Mouse (Mus musculus) CH12F3 (cell line): ENCODE data around the gene Slain2.
"Not testable (repeated sequence)": the region's sequence is repeated elsewhere in the genome, so short reads cannot be mapped to it uniquely, and the experiment has no call there.

Source experiments
- in situ Hi-C: fragments of 300-500 bp; cut with MboI; formaldehyde crosslinking; loops from 2 replicates; pipeline ENCODE4 v1.14.3; 2020; ENCODE audit warnings: low sequenced_read_pairs

Gene Slain2

DNA sequence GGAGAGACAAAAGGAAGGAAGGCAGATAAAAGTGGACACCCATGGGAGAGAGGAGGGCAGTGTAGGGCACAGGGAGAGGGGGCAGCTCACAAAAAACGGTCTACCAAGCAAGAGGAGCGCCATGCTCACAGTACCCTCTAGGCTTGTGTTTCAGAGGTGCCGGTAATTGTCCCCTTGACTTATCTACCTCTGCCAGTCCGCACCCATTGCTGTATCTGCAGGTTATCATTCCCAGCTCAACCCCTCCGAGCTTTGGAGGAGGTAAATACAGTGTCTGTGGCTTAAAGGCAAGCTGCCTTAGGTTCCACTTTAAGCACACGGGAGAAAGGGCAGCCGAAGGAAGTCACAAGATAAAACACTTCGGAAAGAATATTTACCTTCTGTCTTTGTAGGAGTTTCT lies 14.8 kb upstream of the Slain2 start:
- in situ Hi-C loops: no loop called here

DNA sequence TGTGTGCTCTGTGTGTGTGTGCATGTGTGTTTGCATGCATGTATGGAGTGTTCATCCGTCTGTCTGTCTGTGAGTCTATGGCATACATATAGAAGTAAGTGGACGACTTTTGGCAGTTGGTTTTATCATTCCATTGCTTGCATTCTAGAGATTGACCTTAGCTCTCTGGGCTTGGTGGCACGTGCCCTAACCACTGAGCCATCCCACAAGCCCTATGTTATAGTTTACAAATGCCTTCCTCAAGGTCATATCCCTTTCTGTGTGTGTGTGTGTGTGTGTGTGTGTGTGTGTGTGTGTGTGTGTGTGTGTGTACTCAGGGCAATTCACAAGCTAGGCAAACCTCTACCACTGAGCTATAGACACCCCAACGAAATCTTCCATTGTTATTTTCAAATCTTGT lies 12.2 kb upstream of the Slain2 start:
- in situ Hi-C loops: no loop called here

DNA sequence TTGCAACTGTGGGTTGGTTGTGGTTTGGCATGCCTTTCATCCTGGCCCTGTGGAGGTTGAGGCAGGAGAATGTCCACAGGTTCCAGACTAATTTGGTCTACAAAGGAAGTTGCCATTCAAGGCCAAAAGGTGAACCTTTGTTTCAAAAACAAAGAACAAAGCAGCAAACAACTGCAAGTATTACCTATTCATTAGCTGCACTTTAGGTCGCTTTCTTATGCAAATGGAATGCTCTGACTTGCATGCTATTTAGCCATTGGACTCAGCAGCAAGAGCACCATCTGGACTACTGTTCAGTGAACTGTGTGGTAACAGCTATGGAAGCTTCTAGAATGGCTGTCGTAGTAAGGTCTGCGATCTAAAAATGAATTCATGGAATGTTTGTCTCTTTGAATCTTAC lies 11.8 kb upstream of the Slain2 start:
- in situ Hi-C loops: no loop called here

DNA sequence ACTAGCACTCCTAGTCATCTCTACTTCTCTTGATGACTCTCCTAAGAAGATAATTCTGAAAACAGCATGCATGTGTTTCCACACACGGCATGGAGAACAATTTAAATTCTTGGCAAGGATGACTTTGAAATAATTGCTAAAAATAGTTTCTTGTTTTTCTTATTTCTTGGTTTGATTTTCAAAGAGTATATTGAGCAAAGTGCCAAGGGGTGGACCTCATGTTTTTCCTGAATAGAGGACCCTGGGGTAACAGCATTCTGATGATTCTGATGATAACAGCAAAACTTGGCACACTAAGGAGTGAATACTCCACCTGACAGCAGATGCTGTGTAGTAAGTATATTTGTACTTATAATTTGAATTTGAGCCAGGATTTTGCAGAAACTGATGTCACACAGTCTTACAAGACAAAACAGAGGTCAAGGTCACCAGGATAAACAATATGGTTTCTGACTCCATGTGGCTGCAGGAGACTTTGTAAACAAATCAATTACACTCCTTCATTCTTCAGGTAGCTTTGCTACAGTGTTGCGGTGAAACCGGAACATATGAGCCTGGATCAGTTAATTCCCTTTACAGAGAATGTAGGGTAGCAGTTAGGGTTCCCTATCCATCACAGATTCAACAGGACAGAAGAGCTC lies 11.1 kb upstream of the Slain2 start:
- in situ Hi-C loops: no loop called here

DNA sequence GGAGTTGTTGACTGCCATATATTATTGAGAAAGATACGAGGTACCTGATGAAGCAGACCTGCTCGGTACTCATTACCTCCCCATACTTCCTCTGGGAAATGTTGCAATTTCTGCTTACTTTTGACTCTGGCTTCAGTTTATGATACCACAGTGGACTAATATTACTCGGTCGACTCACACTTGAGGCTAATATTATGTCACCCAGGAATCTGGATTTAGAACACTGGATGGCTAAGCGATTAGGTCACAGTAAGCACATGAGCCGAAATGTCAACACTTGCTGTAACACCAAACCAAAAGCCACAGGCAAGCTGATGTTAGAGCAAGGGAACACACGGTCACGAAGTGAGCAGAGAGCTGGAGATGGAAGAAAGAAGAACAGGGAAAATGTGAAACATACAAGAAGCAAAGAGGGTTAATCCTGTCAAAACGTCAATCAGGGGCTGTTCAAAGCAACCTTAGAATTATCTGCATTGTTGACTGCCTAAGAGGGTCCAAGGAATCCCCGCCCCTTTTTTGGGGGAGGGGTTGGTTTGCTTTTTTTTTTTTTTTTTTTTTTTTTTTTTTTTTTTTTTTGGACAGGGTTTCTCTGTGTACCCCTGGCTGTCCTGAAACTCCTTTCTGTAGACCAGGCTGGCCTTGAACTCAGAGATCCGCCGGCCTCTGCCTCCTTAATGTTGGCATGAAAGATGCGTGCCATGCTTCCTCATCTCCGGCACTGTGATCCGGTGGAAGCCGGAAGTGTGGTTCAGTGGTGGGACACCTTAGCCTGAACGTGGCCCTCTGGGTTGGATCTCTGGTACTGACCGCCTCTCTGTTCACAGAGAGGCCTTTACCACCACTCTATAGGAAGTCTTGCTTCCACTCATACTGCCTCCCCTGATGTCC lies 9.0 kb upstream of the Slain2 start:
- in situ Hi-C loops: no loop called here

DNA sequence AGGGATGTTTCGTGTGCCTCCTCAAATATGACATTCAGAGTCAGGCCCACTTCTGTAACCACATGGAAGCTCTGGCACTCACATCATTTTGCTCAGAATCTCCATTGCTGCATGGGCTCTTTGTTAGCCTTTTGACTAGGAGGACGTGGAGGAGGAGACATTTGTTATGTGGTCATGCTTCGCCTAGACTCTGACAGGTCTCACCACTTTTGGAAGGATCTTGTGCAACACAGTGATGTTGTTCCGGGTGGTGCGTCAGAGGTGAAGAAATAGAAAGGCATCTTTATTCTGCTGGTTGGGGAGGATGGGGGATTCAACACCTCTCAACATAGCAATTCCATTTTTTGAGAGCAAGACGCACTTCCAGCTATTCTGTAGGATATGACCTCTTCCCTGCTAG lies 6.7 kb upstream of the Slain2 start:
- in situ Hi-C loops: no loop called here

DNA sequence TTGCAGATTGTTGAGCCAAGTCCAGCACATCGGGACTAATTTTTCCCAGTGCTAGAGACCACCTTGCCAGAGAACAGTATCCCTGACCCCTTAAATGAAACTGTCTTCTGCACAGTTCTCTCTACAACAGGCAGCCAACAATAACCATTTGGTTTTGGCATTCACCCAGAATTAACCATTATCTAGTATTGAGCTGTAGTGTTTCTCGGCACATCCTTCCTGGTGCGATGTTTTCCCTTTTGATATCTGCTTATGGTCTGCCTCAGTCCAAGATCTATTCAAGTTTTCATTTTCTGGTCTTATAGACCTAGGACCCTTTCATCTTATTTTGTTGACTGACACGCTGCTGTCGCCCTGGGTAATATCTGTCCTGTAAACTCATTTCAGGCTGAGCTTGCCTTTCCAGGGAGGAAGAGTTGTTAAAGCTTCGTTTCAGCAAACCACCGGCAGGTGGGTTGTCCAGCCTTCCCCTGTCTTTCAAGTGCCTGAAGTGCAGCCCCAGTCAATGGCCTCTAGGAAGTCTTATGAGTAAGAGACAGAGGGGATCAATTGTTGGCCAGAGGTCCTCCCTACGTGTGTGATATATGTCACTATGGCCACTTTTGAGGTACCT lies 5.7 kb upstream of the Slain2 start:
- in situ Hi-C loops: no loop called here

DNA sequence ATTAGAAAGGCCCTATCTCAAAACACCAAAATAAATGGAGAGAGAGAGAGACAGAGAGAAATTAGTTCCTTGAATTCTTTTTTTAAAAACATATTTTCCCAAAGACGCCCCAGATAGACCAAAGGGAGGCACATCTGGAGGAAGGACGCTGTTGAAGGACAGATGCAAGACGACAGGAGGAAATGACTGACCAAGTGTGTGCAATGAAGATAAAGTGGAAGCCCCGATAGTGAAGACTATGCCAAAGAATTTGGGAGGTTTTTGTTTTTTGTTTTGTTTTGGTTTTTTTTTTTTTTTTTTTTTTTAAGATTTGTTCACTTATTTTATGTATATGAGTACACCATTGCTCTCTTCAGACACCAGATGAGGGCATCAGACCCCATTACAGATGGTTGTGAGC lies 4.7 kb upstream of the Slain2 start:
- in situ Hi-C loops: no loop called here

DNA sequence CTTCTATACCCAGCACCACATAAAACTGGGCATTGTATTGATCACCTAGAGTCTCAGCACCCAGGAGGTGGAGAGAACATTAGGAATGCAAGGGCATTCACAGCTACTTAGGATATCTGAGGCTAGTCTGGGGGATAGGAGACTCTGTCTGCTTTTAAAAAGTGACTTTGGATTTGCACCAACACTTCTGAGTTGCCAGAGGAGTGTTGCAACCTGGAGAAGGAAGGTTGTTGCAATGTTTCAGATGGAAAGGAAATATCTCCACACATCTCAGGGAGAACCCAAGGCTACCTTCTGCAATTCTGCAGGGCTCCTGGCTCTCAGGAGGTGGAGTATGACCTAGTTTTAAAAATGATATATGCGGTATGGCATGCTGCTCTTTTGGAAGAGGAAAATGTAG lies 3.7 kb upstream of the Slain2 start:
- in situ Hi-C loops: no loop called here

DNA sequence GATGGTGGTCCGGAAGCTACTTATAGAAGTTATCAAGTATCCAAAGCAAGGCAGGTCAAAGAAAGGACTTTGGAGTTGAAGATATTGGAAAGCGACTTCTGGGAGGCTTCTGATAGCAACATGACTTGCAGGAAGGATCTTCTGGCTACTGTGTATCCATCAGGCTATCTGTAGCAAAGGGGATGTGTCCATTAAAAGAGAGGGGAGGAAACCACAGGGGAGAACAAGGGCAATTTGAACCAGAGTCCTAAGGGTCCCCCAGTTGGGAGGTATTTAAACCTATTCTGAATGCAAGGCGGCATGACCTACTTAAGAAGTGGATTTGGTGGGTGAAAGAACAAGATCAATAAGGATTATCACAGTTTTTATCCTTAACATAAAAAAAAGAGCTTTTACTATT lies 2.8 kb upstream of the Slain2 start:
- in situ Hi-C loops: no loop called here

DNA sequence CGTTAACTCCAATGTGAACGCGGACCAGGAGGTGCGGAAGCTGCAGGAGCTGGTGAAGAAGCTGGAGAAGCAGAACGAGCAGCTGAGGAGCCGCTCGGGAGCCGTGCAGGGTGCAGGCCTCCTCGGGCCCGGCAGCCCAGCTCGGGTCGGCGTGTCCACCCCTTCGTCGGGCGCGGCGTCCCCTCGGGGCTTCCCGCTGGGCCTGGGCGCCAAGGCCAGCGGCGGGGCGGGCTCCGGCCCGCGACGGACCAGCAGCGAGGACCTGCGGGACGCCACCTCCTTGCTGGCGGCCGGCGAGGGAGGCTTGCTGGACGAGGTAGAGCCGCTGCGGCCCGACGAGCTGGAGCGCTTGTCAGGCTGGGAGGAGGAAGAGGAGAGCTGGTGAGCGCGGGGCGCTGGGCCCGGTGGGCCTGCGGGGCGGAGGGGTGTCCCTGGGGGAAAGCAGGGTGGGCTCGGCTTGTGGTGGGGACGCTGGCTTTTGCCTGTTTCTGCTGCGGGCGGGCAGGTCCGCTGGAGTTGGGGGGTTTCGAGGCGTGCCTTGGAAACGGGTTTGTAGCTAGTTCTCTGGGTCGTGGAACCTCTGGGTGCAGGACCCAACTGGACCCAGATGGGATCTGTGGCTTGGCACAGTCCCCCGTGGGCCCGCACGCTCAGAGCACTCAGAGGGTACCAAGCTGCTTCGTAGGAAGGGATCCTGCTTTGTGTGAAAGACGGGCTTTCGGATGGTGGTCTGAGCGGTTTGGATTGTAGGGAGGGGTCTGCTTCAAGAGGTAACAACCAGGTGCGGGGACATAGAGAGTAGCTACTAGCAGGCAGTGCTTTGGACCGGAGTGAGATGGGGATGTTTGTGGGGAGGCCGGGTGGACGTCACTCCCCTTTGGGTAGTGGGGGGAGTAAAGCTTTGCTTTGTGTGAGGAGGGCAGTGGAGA lies 793 bp downstream of the Slain2 start:
- in situ Hi-C loops: no loop called here

DNA sequence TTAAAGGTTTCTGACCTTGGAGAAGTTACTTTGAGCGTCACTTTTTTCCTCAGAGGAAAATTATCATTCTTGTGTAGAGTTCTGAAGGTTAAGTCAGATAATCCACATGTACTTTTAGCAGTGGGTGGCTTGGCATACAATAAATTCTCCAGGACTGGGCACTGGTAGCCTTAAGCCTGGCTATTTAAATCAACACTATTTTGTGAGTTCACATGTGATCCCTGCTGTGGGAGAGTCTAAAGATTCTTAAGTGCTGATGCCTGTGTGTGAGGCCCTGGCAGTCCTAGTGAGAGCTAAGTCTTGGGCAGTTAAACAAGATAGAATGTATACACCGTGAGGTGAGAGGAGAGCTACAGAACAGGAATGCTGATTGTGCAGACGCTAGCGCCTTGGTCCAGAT lies 1.9 kb downstream of the Slain2 start:
- in situ Hi-C loops: no loop called here

DNA sequence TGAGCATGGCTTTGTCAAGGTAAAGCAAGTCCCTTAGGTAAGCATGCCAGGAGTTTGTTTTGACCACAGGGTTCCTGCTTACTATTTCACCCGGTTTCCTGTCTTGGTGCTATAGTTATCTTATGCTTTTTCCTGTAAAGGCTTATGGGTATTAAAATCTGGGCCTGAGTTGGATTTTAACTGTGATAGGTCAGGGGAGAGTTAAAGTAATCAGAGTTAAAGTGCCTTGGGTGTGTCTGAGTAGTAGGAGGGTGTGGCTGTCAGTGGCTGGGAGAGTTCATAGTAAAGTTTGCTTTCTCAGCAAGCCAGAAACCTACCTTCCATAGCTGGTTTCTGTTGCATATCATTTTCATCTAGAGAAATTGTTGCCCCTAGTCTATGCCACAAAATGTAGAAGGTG lies 2.7 kb downstream of the Slain2 start:
- in situ Hi-C loops: no loop called here

DNA sequence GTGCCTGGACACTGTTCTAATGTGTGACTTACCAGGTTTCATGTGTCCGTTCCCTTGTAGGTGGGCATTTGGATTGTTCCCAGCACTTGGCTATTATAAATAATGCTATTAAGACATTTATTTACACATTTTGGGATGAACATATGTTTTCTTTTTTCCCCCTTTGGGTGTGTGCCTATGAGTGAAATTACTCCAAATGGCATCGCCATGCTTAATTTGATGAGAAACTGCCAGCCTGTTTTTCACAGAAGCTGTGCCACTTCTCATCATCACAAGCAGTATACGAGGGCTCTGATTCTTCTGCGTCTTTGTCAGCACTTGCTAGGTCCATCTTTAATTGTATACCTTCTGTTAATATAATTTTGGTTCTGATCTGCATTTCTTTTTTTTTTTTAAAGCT lies 6.3 kb downstream of the Slain2 start:
- in situ Hi-C loops: no loop called here

DNA sequence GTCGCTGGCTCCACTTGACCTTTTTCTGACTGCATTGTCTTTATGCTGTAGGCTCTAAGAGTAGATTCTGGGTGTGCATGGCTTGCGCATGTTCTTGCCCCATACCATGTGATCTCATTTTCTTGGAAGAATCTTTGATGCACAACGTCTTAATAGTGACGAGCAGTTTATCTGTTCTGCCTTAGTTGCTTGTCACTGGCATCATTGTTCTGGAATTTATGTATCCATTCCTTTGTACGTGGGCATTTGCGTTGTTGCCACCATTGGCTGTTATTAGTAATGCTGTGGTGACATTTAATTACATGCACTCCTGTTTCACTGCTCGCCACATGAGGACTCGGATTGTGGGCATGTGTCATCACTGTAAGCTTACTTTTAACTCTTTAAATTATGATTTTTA lies 7.1 kb downstream of the Slain2 start:
- in situ Hi-C loops: no loop called here

DNA sequence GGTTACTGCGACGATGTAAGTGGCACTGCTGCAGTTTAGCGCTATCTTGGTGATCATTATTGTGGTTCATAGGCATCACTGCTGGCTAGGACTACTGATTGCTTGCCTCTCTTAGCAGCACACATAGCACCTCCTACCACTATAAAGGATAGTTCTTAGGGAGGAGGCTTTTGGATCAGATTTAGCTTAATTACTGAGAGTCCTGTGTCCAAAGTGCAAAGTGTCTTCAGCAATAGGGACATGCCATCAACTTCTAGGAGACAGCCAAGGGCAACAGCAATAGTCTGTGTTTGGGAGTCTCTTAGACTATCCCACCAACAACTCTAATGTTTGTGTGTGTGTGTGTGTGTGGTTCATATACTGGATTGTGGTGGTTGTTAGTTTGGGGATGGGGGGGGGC lies 8.7 kb downstream of the Slain2 start:
- in situ Hi-C loops: no loop called here

DNA sequence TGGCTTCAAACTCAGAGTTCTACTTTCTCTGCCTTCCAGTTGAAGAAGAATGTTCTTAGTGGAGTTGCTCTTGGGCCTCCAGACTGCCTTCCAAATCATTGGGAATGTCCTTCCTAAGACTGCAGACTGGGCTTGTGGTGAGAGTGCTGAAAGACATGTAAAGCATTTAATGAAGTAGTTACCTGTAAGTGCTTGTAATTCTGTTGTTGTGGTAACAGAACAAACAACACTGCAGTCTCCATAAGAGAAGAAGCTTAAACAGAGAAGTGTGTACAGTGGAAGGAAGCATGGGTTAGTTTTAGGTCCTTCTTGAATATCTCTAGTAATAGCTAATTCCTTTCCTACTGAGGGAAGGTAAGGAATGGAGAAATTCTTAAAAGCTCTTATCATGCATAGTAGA lies 13.0 kb downstream of the Slain2 start:
- in situ Hi-C loops: no loop called here

DNA sequence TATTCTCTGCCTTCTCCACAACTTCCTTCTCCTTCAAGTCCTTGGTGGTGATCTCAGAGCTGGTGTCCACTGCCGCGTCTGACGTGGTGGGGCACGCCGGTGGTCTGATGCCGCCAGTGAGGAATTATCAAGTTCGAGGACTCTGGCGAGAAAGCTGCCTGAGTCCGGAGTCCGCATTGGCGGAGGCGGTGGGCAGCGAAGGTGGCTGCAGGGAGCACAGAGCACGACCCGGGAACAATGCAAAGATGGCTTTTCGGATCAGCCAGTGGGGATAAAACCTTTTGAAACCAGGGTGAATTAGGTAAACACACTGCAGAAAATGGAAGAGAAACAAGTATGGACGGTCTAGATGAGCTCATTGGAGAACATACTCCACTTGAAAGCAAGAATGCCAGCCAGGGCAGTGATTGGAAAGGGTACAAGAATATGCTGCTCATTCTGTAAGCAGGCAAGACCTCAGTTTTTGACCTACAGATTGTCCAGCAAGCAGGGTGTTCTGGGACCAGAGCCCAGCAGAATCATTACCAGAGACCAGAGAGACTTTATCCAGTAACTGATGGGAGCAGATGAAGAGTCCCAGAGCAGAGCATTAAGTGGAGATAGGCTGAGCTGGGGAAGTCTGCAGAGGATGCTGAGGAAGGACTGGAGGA lies 19.0 kb downstream of the Slain2 start:
- in situ Hi-C loops: no loop called here

DNA sequence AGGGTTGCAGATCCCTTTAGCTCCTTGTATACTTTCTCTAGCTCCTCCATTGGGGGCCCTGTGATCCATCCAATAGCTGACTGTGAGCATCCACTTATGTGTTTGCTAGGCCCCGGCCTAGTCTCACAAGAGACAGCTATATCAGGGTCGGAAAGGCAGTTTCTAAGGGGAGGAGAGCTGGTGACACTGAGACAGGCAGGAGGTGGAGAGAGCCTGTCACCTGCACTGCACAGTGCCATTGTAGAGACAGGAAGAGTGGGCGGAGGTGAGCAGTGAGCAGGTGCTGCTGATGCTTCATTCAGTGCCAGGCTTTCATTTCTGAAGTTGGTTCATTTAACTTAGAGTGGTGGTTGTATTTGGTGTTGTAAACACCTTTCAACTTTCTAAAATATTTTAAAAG lies 24.3 kb downstream of the Slain2 start:
- in situ Hi-C loops: not testable (repeated sequence)

DNA sequence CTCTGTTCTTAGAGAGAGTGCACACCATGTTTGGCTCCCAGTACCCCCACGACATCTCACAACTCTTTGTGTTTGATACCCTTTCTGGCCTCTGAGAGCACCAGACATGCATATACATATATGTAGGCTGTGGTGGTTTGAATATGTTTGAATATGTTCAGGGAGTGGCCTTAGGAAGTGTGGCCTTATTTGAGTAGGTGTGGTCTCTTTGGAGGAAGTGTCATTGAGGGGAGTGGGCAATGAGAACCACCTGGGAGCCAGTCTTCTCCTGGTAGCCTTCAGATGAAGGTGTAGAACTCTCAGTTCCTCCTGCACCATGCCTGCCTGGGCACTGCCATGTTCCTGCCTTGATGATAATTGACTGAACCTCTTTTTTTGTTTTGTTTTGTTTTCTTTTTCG lies 25.2 kb downstream of the Slain2 start:
- in situ Hi-C loops: no loop called here
